Mouse (Mus musculus) heart, postnatal 25 days (tissue): ENCODE measurements around the gene Arhgef28. TPM values are rescaled to one million over a fixed set of nuclear protein-coding genes. Genes with fewer than 3 reads are reported as not detected.

ENCODE experiments used
- DNase-seq: peaks from one replicate; pipeline ENCODE4 v3.0.0; 2022; ENCODE audit warnings: low spot score
- intact Hi-C: fragments of 180-260 bp; cut with DNase I; formaldehyde crosslinking; loops from one replicate; pipeline ENCODE4 v1.15.1; 2025
- total RNA-seq, 2 experiments: library from RNA; stranded (reverse); gene quantifications; 2 replicates each; pipeline ENCODE4 v1.2.3; 2021

Arhgef28 gene
- total RNA-seq: 1 to 10 TPM; 5.0 to 5.1 TPM

DNA sequence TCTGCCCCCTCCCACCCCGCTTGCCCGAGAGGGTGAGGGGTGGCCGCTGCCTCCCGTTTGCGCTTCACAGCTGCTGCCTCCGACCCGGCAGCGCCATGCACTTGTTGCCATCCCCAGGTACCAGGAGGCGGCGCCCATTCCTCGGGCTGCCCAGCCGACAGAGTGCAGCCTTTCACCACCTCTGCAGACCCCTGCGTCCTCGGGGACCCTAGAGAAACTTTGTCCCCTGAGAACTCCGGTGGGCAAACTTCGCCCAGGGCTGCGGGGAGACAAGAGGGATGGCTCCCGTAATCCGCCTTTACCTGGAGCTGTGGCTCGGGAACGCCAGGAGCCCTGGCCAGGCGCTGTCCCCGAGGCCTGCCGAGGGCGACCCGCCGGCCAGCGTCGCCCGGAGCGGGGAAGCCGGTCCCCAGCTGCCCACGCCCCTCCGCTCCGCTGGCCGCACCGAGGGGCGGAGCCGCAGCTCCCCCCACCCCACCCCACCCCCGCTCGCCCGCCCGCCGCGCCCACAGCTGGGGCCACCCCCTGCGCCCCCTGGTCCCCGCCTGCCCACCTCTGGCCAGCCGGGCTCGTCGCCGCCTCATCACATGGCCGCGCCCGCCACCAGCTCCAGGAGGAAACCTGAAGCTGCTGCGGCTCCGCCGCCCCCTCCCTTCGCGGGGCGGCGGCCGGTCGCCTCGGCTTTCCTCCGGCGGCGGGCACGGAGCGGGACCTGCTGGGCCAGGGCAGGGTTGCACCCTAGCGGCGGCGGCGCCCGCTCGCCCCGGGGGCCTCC is at the start of gene Arhgef28:
Arhgef28 (minus strand) TSS at position 669 of the 775 bp plus-strand sequence.
- intact Hi-C loops: loop anchor here (5.0 kb wide), 1 partner anchor 174 kb away; no protein-coding TSS in a partner anchor

DNA sequence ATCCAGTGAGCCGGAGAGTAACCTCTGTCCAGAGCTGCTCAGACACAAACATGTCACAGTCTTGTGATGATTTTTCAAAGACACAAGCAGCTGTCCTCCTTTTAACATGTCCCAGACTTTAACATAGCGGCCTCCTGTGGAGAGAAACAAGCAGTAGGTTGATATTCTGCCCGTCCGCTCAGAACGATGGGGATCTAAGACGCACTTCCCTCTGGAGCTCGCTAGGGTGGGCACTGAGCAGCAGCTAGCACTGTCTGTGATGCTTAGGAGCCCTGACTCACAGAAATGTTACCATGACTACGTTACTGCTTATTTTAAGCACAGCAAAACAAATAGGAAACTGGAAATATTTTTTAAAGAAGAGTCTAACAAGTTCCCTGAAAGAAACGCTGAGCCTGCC is 48.7 kb upstream of the Arhgef28 start:
- no peak for DNase-seq
- intact Hi-C loops: loop anchor here (10.0 kb wide), 1 partner anchor 1050 kb away; no protein-coding TSS in a partner anchor

More for the DNA sequence above, at the start of gene Arhgef28:
- peak; percentile 50 for DNase-seq

DNA sequence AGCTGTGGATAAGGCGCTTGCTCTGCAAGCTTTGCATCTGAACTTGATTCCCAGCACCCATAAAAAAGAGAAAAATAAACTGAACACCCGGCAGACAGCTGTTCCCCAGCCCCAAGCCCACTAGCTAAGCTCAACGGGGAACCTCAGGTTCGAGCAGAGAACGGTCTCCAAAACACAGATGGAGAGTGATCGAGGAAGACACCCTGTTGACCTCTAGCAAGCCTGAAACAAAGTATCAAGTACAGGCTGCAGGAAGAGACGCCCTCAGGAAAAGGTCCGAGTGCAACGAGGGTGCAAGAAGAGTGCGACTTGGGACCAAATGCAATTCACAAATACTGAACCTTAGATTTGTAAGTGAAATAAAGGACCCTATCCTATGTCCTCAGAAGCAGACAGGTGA is 43.4 kb upstream of the Arhgef28 start:
- no peak for DNase-seq
- intact Hi-C loops: no loop called here

DNA sequence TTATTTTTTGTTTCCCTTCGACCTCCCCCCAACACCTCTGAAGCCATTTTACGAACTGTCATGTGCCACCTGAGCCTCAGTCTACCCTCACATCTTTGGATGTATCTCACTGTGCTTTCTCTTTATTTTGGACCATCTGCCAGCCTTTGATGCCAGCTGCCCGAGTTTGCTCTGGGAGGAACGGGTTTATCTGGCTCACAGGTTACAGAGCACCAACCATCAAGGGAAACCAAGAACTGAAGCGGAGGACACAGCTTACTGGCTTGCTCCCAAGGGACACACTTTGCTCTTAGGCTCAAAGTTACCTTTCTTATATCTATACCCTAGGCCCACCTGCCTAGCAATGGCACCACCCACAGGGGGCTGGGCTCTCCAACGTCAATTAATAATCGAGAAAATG is 39.1 kb upstream of the Arhgef28 start:
- intact Hi-C loops: no loop called here
- DNase-seq: no peak

DNA sequence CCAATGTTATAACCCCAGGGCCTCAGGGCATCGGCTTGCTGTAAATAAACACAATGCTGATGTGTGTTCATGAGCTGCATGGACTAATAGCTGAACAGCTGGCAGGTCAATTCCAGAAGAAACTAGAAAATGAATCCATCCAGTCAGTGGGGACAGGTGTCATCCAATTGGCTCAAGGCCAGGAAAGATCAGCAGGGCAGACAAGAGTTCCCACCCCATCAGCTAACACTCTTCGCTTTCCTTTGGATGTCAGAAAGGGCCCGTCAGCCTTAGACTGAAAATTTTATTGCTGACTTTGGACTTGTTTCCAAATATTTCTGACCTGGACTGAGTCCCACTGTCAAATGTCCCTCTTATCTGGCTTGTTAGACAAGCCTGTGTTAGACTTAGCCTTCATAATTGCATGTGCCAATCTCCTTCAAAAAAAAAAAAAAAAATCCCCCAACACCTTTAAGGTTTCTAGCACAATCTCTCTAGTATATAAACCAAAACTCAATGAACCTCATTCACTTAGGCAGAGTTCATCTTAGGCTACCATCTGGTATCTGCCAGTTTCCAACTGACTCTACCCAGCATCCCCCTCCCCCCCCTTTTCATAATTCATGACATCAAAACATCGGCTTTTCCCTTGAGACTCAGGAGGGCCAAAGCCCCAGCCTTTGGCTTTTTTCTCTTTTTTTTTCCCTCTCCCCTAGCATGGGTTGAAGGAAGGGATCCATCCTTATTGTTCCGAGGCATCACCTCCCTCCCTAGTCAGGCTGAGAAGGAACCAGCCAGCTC is 38.5 kb upstream of the Arhgef28 start:
- intact Hi-C loops: no loop called here
- DNase-seq: no peak

DNA sequence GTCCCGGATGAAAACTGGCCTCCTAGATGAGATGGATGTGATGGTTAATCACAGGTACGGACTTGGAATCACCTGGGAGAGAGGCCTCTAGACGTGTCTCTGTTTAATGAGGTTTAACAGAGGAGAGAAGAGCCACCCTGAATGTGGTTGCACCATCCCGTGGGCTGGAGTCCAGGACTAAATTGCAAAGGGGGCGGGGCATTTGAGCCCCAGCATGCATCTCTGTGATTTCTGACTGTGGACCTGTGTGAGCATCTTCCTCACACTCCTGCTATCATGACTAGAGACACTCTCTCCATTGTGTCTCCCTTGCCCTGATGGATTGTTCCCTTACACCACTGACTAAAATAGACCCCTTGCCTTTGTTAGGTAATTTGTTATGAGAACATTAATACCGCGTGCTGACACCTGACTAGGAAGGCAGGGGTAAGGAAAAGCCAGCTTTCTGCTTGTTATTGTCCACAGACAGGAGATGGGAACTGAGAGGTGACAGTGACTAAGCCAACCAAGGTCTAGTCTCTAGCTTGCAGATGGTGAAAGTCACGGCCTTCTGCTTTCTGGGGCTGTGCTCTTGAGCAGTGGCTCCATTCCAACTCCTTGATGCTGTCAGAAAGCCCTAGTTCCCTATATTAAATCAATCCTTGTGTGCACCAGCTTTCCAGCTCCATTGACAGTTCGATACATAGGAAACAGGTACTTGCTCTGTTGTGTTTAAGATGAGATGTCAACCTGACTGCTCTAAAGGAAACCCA is 35.5 kb upstream of the Arhgef28 start:
- intact Hi-C loops: no loop called here
- no peak for DNase-seq

DNA sequence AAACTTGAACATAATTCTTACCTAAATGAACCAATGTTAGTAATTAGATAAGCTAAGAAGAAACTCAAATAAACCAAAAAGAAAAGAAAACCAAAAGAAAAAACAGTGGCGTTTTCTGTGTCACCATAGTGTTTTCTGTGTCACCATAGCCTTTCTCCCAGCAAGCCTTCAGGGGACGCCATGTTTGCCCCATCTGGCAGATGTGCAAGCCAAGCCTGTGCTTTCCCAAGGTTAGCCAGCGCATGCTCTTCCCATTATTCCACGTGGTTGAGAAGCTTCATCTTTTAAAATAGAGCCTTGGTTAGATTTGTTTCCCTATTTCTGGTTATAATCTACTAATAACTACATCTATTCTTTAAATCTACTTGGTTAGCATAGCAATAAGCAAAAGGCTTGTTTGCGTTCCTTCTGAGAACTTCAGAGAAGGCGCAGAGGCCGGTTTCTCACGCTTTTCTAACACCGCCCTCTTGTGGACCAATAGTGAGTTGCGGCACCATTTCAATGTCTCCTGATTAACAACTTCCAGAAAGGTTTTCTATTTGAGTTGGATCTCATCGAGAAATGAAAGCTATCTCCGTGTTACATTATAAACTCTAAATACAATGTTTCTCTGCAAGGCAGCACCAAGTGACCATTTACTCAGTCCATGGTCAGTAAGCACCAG is 33.9 kb upstream of the Arhgef28 start:
- intact Hi-C loops: loop anchor here (1.0 kb wide), 1 partner anchor 209 kb away; no protein-coding TSS in a partner anchor
- DNase-seq: no peak

DNA sequence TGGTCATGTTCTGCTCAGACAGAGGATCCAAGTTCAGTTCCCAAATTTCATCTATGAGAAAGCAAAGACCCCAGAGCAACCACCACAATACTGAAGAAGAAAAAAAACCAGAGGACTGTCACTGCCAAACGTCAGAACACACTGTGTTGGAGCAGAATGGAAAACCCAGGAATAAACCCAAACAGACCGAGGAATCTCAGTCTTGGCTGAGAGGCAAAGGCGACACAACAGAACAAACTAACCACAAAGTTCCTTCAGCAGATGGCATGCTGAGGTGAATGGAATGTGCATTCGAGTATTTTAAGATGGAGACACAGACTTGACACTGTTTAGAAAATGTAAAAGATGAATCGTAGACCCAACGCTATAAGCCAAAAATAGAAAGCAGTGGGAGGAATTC is 29.2 kb upstream of the Arhgef28 start:
- intact Hi-C loops: no loop called here
- DNase-seq: no peak

DNA sequence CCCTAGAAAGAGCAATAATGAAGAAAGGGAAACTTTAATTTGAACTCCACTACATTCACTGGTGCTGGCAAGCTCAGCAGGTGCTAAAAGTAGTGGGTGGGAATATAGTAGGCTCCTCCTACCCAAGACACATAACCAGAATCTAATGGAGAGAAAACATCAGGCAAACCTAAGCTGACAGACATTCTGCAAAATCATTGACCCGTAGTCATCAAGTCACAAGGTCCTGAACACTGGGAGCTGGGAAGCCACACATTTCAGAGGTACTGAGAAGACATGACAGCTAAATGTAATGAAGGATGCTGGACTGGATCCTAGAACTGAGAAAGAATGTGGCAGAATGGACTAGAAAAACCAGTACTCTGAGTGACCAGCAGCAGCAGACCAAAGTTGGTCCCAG is 24.3 kb upstream of the Arhgef28 start:
- DNase-seq: no peak
- intact Hi-C loops: no loop called here

DNA sequence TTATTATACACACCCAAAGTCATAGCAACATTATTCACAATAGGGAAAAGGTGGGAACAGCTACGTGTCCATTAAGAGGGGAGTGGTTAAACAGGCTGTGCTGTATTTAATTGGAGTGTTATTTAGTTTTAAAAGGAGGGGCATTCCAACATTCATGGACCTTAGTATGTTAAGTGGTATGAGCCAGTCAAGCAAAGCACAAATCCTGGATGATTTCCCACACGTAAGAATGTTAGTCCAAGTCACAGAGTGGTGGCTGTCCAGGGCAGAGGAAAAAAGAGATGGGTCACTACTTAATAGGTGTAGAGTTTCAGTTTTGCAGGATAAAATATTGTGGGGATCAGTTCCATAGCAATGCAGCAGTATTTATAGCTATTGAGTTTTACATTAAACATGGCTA is 20.0 kb upstream of the Arhgef28 start:
- intact Hi-C loops: no loop called here
- DNase-seq: no peak

DNA sequence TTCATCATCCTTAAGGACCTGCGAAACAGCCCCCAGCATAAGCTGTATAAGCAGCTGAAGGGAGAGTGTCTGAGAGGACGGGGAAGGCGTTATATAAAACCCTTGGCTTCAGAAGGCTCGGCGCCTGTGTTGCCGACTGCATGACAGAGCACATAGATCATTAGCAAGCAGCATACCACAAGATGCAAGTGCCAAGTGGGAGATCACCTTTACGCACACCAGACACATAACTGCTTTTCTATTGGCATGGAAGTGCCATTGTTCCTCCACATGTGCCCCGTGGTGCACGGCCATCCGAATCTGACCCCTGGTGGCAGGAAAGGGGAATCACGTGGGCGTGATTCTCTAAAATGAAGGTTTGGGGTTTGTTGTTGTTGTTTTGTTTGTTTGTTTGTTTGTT is 16.6 kb upstream of the Arhgef28 start:
- DNase-seq: no peak
- intact Hi-C loops: loop anchor here (1.0 kb wide), 1 partner anchor 192 kb away; no protein-coding TSS in a partner anchor

DNA sequence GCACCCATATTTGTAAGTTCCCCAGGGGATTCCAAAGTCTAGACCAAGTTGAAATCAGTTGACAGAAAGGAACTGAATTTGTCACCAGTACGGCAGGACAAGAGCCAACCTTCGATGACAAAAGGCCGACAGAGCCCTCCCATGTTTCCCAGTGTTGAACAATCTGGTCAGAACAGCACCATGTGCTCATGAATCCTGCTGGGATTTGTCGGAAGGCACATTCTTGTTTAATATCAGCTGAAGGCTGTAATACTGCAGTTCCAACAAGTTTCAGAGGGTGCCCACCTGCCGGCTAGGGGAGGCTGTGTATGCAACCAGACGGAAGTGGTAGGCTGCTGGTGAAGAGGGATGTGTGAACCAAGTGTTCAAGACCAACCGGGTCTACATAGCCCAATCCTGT is 3.9 kb upstream of the Arhgef28 start:
- no peak for DNase-seq
- intact Hi-C loops: no loop called here

DNA sequence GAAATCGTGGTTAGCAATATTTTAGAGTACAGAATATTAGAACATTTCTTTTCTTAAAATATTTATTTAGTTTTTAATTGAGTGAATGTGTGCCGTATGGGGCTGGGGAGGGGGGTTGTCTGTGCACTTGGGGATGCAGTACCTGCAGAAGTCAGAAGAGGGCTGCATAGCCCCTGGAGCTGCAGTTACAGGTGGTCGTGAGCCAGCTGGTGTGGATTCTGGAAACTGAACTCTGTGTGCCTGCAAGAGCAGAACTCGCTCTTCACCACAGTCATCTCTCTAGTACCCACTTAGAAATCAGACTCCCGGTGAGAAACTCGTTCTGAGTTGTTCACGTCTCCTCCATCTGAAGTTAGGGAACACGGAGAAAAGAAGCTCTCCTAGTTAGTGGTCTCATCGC is 2.6 kb upstream of the Arhgef28 start:
- no peak for DNase-seq
- intact Hi-C loops: loop anchor here (5.0 kb wide), 1 partner anchor 177 kb away; no protein-coding TSS in a partner anchor

DNA sequence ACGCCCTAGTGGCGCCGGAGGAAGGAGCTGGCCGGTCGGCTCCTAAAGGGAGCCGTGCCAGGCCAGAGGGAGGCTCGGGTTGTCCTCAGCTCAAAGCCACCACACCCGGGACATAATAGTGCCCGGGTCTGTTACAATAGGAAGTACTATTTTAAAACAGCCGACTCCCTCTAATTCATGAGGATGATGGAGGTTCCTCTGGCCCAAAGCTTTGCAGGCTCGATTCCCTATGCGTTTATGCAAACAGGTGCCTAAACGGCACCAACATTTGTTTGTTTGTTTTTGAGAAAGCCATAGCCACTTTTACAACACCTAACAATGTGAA is 269 bp upstream of the Arhgef28 start:
- no peak for DNase-seq
- intact Hi-C loops: loop anchor here (5.0 kb wide), 1 partner anchor 174 kb away; no protein-coding TSS in a partner anchor

DNA sequence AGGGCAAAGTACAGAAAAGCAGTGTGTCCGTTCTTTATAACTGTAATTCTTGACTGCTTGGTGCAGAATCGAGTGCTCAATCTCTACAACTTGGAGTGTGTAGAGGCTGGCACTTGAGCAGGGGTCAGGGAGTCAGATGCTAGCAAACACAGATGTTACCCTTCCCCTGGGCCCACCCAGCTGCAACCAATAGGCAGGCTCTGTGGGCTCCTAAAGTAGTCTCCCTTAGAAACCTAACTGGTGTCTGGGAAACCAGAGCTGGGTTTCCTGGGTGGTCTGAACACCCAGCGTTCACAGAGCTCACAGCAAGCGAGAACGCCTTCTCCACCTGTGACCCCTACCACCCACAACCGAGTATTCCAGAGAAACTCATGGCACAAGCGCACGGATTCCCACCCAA is 1.1 kb downstream of the Arhgef28 start:
- intact Hi-C loops: loop anchor here (5.0 kb wide), 1 partner anchor 173 kb away; no protein-coding TSS in a partner anchor
- DNase-seq: no peak

DNA sequence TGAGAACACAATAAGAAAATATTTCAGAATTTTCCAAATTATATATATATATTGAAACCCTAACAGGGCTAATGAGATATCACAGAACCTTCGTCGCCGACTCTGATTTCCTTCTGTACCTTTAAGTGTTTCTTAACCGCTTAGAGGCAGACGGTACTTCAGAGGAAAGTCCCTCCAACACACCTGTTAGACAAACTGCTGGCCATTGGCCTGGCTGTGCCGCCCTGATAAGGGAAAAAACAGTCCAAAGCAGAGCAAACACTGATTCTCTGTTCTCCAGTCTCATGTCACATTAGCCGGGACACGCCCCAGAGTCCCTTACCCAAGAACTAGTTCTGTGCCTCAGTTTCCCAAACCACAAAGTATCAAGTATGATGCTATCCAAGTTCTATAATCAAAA is 1.9 kb downstream of the Arhgef28 start:
- DNase-seq: no peak
- intact Hi-C loops: no loop called here

DNA sequence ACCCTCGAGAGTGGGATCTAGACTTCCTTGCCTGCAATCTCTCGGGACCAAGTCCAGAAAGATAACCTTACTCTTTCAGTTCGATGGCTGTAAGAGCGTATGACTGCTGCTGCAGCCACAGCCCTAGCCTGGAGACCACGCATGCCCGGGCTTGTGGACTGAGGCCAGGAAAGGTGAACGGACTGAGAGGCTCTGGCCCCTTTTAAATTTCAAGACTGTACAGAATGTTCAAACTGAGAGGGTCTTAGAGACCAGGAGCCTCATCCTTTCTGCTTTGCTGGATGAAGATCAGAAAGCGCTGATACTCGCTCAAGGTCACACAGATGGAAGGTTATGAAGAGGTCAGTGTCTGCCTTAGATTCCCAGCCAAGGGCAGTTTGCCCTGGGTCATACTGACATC is 4.8 kb downstream of the Arhgef28 start:
- intact Hi-C loops: no loop called here
- no peak for DNase-seq

DNA sequence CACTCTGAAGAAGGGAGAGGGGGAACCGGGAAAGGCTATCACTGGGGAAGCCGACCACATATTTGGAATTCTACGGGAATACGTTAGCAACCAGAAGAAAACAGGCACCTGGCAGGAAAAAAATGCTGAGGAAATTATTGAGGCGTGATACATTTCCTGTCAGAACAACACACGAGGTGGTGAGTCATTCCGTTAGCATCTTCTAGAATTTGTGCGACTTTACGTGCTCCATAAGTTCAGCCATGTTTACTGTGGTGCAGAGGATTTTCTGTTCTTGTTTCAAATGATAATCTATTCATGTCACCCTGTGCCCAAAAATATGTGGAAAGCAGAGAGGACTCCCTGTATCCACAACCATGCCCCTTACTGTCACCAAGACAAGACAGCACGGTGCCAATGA is 13.6 kb downstream of the Arhgef28 start:
- no peak for DNase-seq
- intact Hi-C loops: no loop called here

DNA sequence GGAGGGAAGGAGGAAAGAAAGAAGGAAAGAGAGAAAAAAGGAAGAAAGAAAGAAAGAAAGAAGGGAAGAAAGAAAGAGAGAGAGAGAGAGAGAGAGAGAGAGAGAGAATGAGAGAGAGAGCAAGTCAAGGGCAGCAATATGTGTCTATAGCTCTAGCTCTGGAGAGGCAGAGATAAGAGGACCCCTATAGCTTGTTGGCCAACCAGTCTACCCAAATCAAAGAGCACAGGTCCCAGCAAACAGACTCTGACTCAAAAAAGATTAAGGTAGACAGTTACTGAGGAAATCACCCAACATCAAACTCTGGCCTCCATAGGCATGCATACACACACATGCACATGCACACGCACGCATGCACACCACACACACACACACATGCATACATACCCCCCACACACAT is 17.7 kb downstream of the Arhgef28 start:
- DNase-seq: no peak
- intact Hi-C loops: no loop called here

DNA sequence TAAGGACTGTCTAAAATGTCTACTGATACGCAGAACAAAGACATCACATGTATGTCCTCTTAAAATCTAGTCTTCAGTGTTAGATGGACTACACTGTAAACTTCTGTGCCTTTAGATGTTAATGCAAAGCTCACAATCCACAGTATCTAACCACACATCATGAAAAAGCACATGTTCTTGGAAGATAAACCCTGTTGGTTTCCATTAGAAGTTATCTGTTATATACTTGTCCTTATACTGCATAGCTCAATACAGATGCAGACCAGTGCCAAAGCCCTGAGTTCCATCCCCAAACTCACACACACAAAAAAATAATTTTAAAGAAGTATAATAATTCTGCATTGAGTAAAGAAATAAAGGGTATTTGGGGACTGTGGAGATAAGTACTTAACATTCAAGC is 18.3 kb downstream of the Arhgef28 start:
- DNase-seq: no peak
- intact Hi-C loops: no loop called here
